Mouse (Mus musculus) intestine, postnatal 0 days (tissue): ENCODE measurements around the gene Gm9844. TPM values are rescaled to one million over a fixed set of nuclear protein-coding genes. Genes with fewer than 3 reads are reported as not detected.
A peak's percentile ranks its signal among the peaks of the same experiment; 100 is the strongest.

Experiments used
- ATAC-seq: fragments of 200-750 bp; cut with Nextera tagmentation; 2 replicates; pipeline ENCODE4 v1.8.0; 2017; ENCODE audit warnings: mild to moderate bottlenecking, moderate TSS enrichment, moderate library complexity
- H3K27ac ChIP-seq: fragments of 300-500 bp; sonication (generic); 2 replicates; pipeline ENCODE4 v1.5.1; 2014; ENCODE audit warnings: mild to moderate bottlenecking, low read depth, low read length, moderate library complexity
- H3K27me3 ChIP-seq: fragments of 300-500 bp; sonication (generic); replicated peaks from 2 replicates; pipeline ENCODE4 v1.6.1; 2014; ENCODE audit warnings: low read length, mixed read lengths; ENCODE audit not compliant: control insufficient read depth, insufficient read depth
- H3K36me3 ChIP-seq: fragments of 300-500 bp; sonication (generic); 2 replicates; pipeline ENCODE4 v1.6.1; 2014; ENCODE audit warnings: mild to moderate bottlenecking, moderate library complexity; ENCODE audit not compliant: control insufficient read depth, insufficient read depth
- H3K4me1 ChIP-seq: fragments of 300-500 bp; sonication (generic); replicated peaks from 2 replicates; pipeline ENCODE4 v1.6.1; 2014; ENCODE audit warnings: antibody characterized with exemption, low read length, mixed read lengths; ENCODE audit not compliant: control insufficient read depth, insufficient read depth
- H3K4me2 ChIP-seq: fragments of 300-500 bp; sonication (generic); replicated peaks from 2 replicates; pipeline ENCODE4 v1.6.1; 2014; ENCODE audit warnings: low read depth, mild to moderate bottlenecking, moderate library complexity
- H3K4me3 ChIP-seq: fragments of 300-500 bp; sonication (generic); 2 replicates; pipeline ENCODE4 v1.5.1; 2014; ENCODE audit warnings: low read depth, low read length
- H3K9ac ChIP-seq: fragments of 300-500 bp; sonication (generic); 2 replicates; pipeline ENCODE4 v1.6.1; 2014; ENCODE audit warnings: mild to moderate bottlenecking, low read depth, low read length
- H3K9me3 ChIP-seq: fragments of 300-500 bp; sonication (generic); 2 replicates; pipeline ENCODE4 v1.6.1; 2016; ENCODE audit warnings: mixed run types; ENCODE audit not compliant: control insufficient read depth
- CTCF ChIP-seq: sonication (generic); IDR thresholded peaks from 2 replicates; pipeline ENCODE4 v1.5.1; 2016; ENCODE audit warnings: low read depth, mild to moderate bottlenecking, control low read depth, antibody characterized with exemption, moderate library complexity
- WGBS: fragments of 180-500 bp; shearing (Covaris S2); extraction: QIAGEN DNeasy Blood & Tissue Kit; methylation state at CpG from one replicate; pipeline ENCODE4 v1.1.7; 2014; 5-methylcytosine and 5-hydroxymethylcytosine counted together
- polyA plus RNA-seq: library from polyadenylated mRNA; unstranded; fragments of >200 nt; fragmentation: Nextera tagmentation; extraction: Ambion mirVana; gene quantifications from 2 replicates; pipeline ENCODE4 v1.2.1, GENCODE M21; 2015

Gm9844 gene
- polyA plus RNA-seq, 1 experiment from 2014 or later, result 28.0 TPM

DNA sequence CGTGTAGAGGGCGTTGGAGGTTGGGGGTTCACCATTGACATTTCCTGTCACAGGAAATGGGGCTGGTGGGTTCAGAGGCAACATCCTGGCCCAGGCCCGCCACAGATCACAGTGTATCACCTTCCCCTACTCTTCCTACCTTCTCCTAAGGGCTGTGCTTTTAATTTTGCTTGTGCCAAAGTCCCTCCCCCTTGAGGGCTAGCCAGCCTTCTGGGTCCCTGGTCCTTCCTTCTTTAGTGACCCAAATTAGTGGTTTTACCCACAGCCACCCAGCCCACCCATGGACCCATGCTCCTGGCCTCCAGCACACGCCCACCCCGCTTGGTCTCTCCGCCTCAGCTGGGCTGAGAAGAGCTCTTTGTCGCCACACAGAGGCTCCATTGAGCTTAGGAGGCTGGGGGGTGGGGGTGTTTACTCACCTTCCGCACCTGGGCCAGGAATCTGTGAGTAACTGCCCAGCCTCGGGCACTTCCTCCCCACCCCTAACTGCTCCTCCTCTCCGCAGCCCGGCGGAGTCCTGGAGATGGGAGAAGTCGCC is 45.3 kb downstream of the Gm9844 start:
- Histone ChIP-seq H3K36me3 (peaks cover 30% of the 10 kb centered on the region), H3K4me2 (no peak overlapping the region), H3K9ac (0 out of 2 replicates have a peak overlapping the region, but pooled peaks have one; percentile 3), H3K27ac (no peak overlapping the region), H3K27me3 (no peaks in the 10 kb centered on the region), H3K9me3 (no peaks in the 10 kb centered on the region), H3K4me3 (no peak overlapping the region), H3K4me1 (no peaks in the 10 kb centered on the region)
- no peak for ATAC-seq
- 26% methylated on average over 13 of the region's 13 CpGs for WGBS
- peak; percentile 31 for TF ChIP-seq CTCF

Other genes with a start within 250 kb of the Gm9844 start
- 0.13 and 0.17 TPM in 2 replicates for gene Lypd3, start 225.7 kb upstream of the Gm9844 start, polyA plus RNA-seq
- not detected in 2 replicates for gene Tex101, start 185.5 kb upstream of the Gm9844 start, polyA plus RNA-seq
- gene BC049730, start 153.0 kb upstream of the Gm9844 start, polyA plus RNA-seq, result not detected in 2 replicates
- not detected in 2 replicates for gene Gm4763, start 135.3 kb upstream of the Gm9844 start, polyA plus RNA-seq
- gene Cd177, start 101.9 kb upstream of the Gm9844 start, polyA plus RNA-seq, result 0.69 and 1.1 TPM in 2 replicates
- 0.29 and 0.37 TPM in 2 replicates for gene Ceacam10, start 85.0 kb upstream of the Gm9844 start, polyA plus RNA-seq
- gene Lypd4, start 7.7 kb downstream of the Gm9844 start, polyA plus RNA-seq, result not detected in 2 replicates
- gene Dmrtc2, start 7.8 kb downstream of the Gm9844 start, polyA plus RNA-seq, result not detected in 2 replicates
- 1,134 and 1,200 TPM in 2 replicates for gene Rps19, start 22.2 kb downstream of the Gm9844 start, polyA plus RNA-seq
- gene Cd79a, start 35.2 kb downstream of the Gm9844 start, polyA plus RNA-seq, result 0.23 and 0.26 TPM in 2 replicates
- gene Arhgef1, start 40.7 kb downstream of the Gm9844 start, polyA plus RNA-seq, result 32.6 and 35.9 TPM in 2 replicates
- gene Gm4881, start 82.3 kb downstream of the Gm9844 start, polyA plus RNA-seq, result not detected in 2 replicates
- 127 and 129 TPM in 2 replicates for gene Rabac1, start 110.5 kb downstream of the Gm9844 start, polyA plus RNA-seq
- 3.4 and 3.6 TPM in 2 replicates for gene Atp1a3, start 143.7 kb downstream of the Gm9844 start, polyA plus RNA-seq
- gene Grik5, start 210.1 kb downstream of the Gm9844 start, polyA plus RNA-seq, result 1.3 TPM in 2 replicates
- gene Zfp574, start 210.4 kb downstream of the Gm9844 start, polyA plus RNA-seq, result 11.6 and 12.1 TPM in 2 replicates